Mouse (Mus musculus) cortical plate, adult 2 months (tissue): ENCODE measurements around the gene Chrnd.

Experiments used
- CTCF ChIP-seq: fragments of 200-500 bp; IDR thresholded peaks from 2 replicates; pipeline ENCODE4 v1.5.1; 2011; ENCODE audit warnings: mild to moderate bottlenecking, control low read depth, low read length; ENCODE audit not compliant: insufficient read depth; ENCODE audit errors: extremely low read depth
- POLR2A ChIP-seq: fragments of 200-500 bp; IDR thresholded peaks from 2 replicates; pipeline ENCODE4 v1.6.1; 2011; ENCODE audit warnings: mild to moderate bottlenecking, low read length, control low read depth; ENCODE audit not compliant: insufficient read depth; ENCODE audit errors: extremely low read depth

GRCm38 (mm10) chr1:87183013-87183412 lies 7.4 kb upstream of the Chrnd start, which contains the start of gene Prss56:
- TF ChIP-seq POLR2A (no peak), CTCF (no peak)
